Mouse (Mus musculus) E14TG2a.4 (cell line): ENCODE data around the gene Bloc1s4.

ENCODE experiments used
- CTCF ChIP-seq: conservative IDR thresholded peaks from 2 replicates; pipeline ENCODE4 v1.5.1; 2014; ENCODE audit warnings: low read length
- NANOG ChIP-seq: IDR thresholded peaks from 2 replicates; pipeline ENCODE4 v1.6.1; 2014; ENCODE audit warnings: borderline replicate concordance, low read length, mixed read lengths
- POU5F1 ChIP-seq: IDR thresholded peaks from 2 replicates; pipeline ENCODE4 v1.6.1; 2014; ENCODE audit warnings: low read length, borderline replicate concordance

GRCm38 (mm10) chr5:36729086-36729473 is 19.4 kb downstream of the Bloc1s4 start:
- TF ChIP-seq CTCF (no peak), NANOG (no peak), POU5F1 (no peak)
